Mouse (Mus musculus) erythroblast, embryonic 14.5 days (primary cell): ENCODE results near the gene Dirc2.

ENCODE experiments used
- GATA1 ChIP-seq: IDR thresholded peaks from 2 replicates; pipeline ENCODE4 v1.6.1; 2012; ENCODE audit warnings: low read length, inconsistent platforms, mixed read lengths
- TAL1 ChIP-seq: IDR thresholded peaks from 3 replicates; pipeline ENCODE4 v1.6.1; 2012; ENCODE audit warnings: low read length, inconsistent platforms, mixed read lengths

DNA sequence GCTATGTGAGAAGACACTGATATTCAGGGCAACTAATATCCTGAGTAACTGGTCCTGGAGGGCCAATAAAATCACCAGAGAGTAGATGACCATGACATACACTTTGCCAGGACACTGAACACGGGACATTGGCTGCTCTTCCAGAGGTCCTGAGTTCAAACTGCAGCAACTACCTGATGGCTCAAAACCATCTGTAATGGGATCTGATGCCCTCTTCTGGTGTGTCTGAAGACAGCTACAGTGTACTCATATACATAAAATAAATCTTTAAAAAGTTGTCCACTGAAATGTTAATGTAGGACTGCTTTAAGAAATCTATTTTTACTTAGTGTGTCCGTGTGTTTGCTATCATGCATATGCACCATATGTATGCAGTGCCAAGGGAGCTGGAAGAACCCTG lies 42.6 kb downstream of the Dirc2 start:
- TF ChIP-seq GATA1 (no peak), TAL1 (no peak)
